Mouse (Mus musculus) stomach, postnatal 0 days (tissue): ENCODE results near the gene Ss18l2.

Experiments used
- CTCF ChIP-seq: IDR thresholded peaks from 2 replicates; pipeline ENCODE4 v1.5.1; 2016; ENCODE audit warnings: antibody characterized with exemption, low read depth, mild to moderate bottlenecking, moderate library complexity
- EP300 ChIP-seq: optimal IDR thresholded peaks from 2 replicates; pipeline ENCODE3; 2016; ENCODE audit warnings: antibody characterized with exemption

DNA sequence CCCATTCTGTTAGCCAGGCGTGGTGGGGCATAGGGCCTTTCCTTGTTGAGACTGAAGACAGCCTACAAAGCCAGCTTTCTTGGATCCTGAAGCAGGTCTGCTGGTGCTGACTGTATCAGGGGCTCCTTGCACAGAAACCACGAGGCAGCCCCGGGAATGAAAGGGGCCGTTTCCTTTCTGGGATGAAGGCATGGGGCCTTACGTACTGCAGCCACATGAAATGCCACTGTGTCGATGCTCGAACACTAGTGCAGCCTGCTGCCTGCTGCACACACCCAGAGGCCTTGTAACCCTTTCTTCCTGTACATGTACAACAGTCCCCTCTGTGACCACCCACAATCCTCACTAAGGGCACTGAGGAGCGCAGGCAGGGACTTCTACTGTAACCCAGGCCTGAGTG, 28.9 kb upstream of the Ss18l2 start:
- TF ChIP-seq CTCF, result no peak
- TF ChIP-seq EP300, result no peak
